Mouse (Mus musculus) limb, embryonic 14.5 days (tissue): ENCODE data around the gene Defb21. TPM values are rescaled to one million over a fixed set of nuclear protein-coding genes. Genes with fewer than 3 reads are reported as not detected.

Source experiments
- ATAC-seq: fragments of 200-750 bp; cut with Nextera tagmentation; 2 replicates; pipeline ENCODE4 v1.8.0; 2017; ENCODE audit warnings: low read depth, moderate number of reproducible peaks, moderate TSS enrichment; ENCODE audit not compliant: low FRiP score
- DNase-seq: peaks from one replicate; pipeline ENCODE4 v3.0.0-alpha.2; 2015; ENCODE audit warnings: low spot score
- H3K27ac ChIP-seq: fragments of 300-500 bp; sonication (generic); replicated peaks from 2 replicates; pipeline ENCODE4 v1.5.1; 2014; ENCODE audit warnings: low read depth, mild to moderate bottlenecking, low read length, moderate library complexity, mixed read lengths
- H3K27me3 ChIP-seq: fragments of 300-500 bp; sonication (generic); 2 replicates; pipeline ENCODE4 v1.6.1; 2014; ENCODE audit warnings: low read length, mixed read lengths; ENCODE audit not compliant: control insufficient read depth, insufficient read depth
- H3K36me3 ChIP-seq: fragments of 300-500 bp; sonication (generic); 2 replicates; pipeline ENCODE4 v1.6.1; 2014; ENCODE audit warnings: mild to moderate bottlenecking, low read length, moderate library complexity, mixed read lengths; ENCODE audit not compliant: control insufficient read depth, insufficient read depth
- H3K4me1 ChIP-seq: fragments of 300-500 bp; sonication (generic); 2 replicates; pipeline ENCODE4 v1.6.1; 2014; ENCODE audit warnings: antibody characterized with exemption, low read length, mixed read lengths; ENCODE audit not compliant: control insufficient read depth, insufficient read depth
- H3K4me2 ChIP-seq: fragments of 300-500 bp; sonication (generic); replicated peaks from 2 replicates; pipeline ENCODE4 v1.6.1; 2014; ENCODE audit warnings: low read depth, mild to moderate bottlenecking, low read length, moderate library complexity; ENCODE audit not compliant: severe bottlenecking
- H3K4me3 ChIP-seq: fragments of 300-500 bp; sonication (generic); replicated peaks from 2 replicates; pipeline ENCODE4 v1.5.1; 2014; ENCODE audit warnings: low read length
- H3K9ac ChIP-seq: fragments of 300-500 bp; sonication (generic); 2 replicates; pipeline ENCODE4 v1.6.1; 2014; ENCODE audit warnings: mild to moderate bottlenecking, low read depth, low read length, moderate library complexity; ENCODE audit not compliant: severe bottlenecking
- H3K9me3 ChIP-seq: fragments of 300-500 bp; sonication (generic); 2 replicates; pipeline ENCODE4 v1.6.1; 2016; ENCODE audit warnings: low read length; ENCODE audit not compliant: control insufficient read depth
- POLR2A ChIP-seq: fragments of 200-500 bp; IDR thresholded peaks from 2 replicates; pipeline ENCODE4 v1.8.0; 2012; ENCODE audit warnings: inconsistent platforms, mild to moderate bottlenecking, moderate library complexity, borderline replicate concordance; ENCODE audit not compliant: insufficient read depth, insufficient read length; ENCODE audit errors: extremely low read depth
- WGBS: fragments of 180-500 bp; shearing (Covaris S2); extraction: QIAGEN DNeasy Blood & Tissue Kit; methylation state at CpG from one replicate; pipeline ENCODE4 v1.1.7; 2014; 5-methylcytosine and 5-hydroxymethylcytosine counted together
- polyA plus RNA-seq, 2 experiments: library from polyadenylated mRNA; depleted of rRNA in 1 of 2; stranded (reverse) in 1 of 2; unstranded in 1 of 2; fragments of >200 nt; fragmentation: Nextera tagmentation in 1 of 2; extraction: Ambion mirVana in 1 of 2; gene quantifications; 2 replicates each; pipeline versions ENCODE4 v1.2.1 to v1.2.3; 2012 to 2014

Defb21 gene
- polyA plus RNA-seq, 2 experiments, result not detected

- H3K27ac ChIP-seq, result no peak within 1 kb of the TSS
- 64% methylated on average over 4 of the region's 7 CpGs for WGBS
Observed at GRCm38 (mm10) chr2:152622953-152623352, 50.4 kb downstream of the Defb21 start, which contains the start of gene Defb25. Defb25 (minus strand) TSS chr2:152623053.

More at GRCm38 (mm10) chr2:152622953-152623352, 50.4 kb downstream of the Defb21 start, which contains the start of gene Defb25:
- Histone ChIP-seq H3K9me3 (no peaks in the 10 kb centered on the region), H3K4me1 (peaks cover 8% of the 10 kb centered on the region; the same call in 1 of the 2 replicates), H3K9ac (no peak within 1 kb of the TSS), H3K36me3 (no peaks in the 10 kb centered on the region), H3K27me3 (peaks cover 27% of the 10 kb centered on the region), H3K4me2 (no peak within 1 kb of the TSS), H3K4me3 (no peak within 1 kb of the TSS)
- TF ChIP-seq POLR2A, result no peak
- DNase-seq, result no peak
- no peak for ATAC-seq

Other genes with a start within 250 kb of the Defb21 start
- gene Rbck1, start 240.1 kb upstream of the Defb21 start, polyA plus RNA-seq (2012; rRNA removed), result 219 and 287 TPM in 2 replicates
- 89.5 and 94.1 TPM in 2 replicates for gene Rbck1, start 240.1 kb upstream of the Defb21 start, polyA plus RNA-seq (2014; fragmentation: Nextera tagmentation; extraction: Ambion mirVana)
- gene Trib3, start 228.7 kb upstream of the Defb21 start, polyA plus RNA-seq (2012; rRNA removed), result 0.77 and 0.99 TPM in 2 replicates
- 1.2 and 1.4 TPM in 2 replicates for gene Trib3, start 228.7 kb upstream of the Defb21 start, polyA plus RNA-seq (2014; fragmentation: Nextera tagmentation; extraction: Ambion mirVana)
- gene Nrsn2, start 196.1 kb upstream of the Defb21 start, polyA plus RNA-seq (2012; rRNA removed), result 3.6 and 4.9 TPM in 2 replicates
- 2.5 and 2.7 TPM in 2 replicates for gene Nrsn2, start 196.1 kb upstream of the Defb21 start, polyA plus RNA-seq (2014; fragmentation: Nextera tagmentation; extraction: Ambion mirVana)
- 48.8 and 60.7 TPM in 2 replicates for gene Sox12, start 174.7 kb upstream of the Defb21 start, polyA plus RNA-seq (2012; rRNA removed)
- gene Sox12, start 174.7 kb upstream of the Defb21 start, polyA plus RNA-seq (2014; fragmentation: Nextera tagmentation; extraction: Ambion mirVana), result 13.5 and 17.1 TPM in 2 replicates
- gene Zcchc3, start 157.7 kb upstream of the Defb21 start, polyA plus RNA-seq (2012; rRNA removed), result 33.5 and 35.6 TPM in 2 replicates
- 38.1 and 47.0 TPM in 2 replicates for gene Zcchc3, start 157.7 kb upstream of the Defb21 start, polyA plus RNA-seq (2014; fragmentation: Nextera tagmentation; extraction: Ambion mirVana)
- gene 6820408C15Rik, start 157.2 kb upstream of the Defb21 start, polyA plus RNA-seq (2012; rRNA removed), result 0.28 and 0.41 TPM in 2 replicates
- gene 6820408C15Rik, start 157.2 kb upstream of the Defb21 start, polyA plus RNA-seq (2014; fragmentation: Nextera tagmentation; extraction: Ambion mirVana), result 0.18 and 0.30 TPM in 2 replicates
- not detected in 2 replicates for gene Defb23, start 108.1 kb upstream of the Defb21 start, polyA plus RNA-seq (2012; rRNA removed)
- gene Defb23, start 108.1 kb upstream of the Defb21 start, polyA plus RNA-seq (2014; fragmentation: Nextera tagmentation; extraction: Ambion mirVana), result not detected in 2 replicates
- gene Defb20, start 95.7 kb upstream of the Defb21 start, polyA plus RNA-seq (2012; rRNA removed), result 0.12 TPM in 1 of 2 replicates, not detected in the other
- not detected in 2 replicates for gene Defb20, start 95.7 kb upstream of the Defb21 start, polyA plus RNA-seq (2014; fragmentation: Nextera tagmentation; extraction: Ambion mirVana)
- gene Defb22, start 82.6 kb upstream of the Defb21 start, polyA plus RNA-seq (2012; rRNA removed), result 0.13 TPM in 1 of 2 replicates, not detected in the other
- not detected in 2 replicates for gene Defb22, start 82.6 kb upstream of the Defb21 start, polyA plus RNA-seq (2014; fragmentation: Nextera tagmentation; extraction: Ambion mirVana)
- not detected in 2 replicates for gene Defb26, start 61.1 kb upstream of the Defb21 start, polyA plus RNA-seq (2012; rRNA removed)
- not detected in 2 replicates for gene Defb26, start 61.1 kb upstream of the Defb21 start, polyA plus RNA-seq (2014; fragmentation: Nextera tagmentation; extraction: Ambion mirVana)
- 0.61 TPM in 1 of 2 replicates, not detected in the other for gene Defb28, start 54.5 kb upstream of the Defb21 start, polyA plus RNA-seq (2012; rRNA removed)
- not detected in 2 replicates for gene Defb28, start 54.5 kb upstream of the Defb21 start, polyA plus RNA-seq (2014; fragmentation: Nextera tagmentation; extraction: Ambion mirVana)
- not detected in 2 replicates for gene Defb29, start 32.6 kb upstream of the Defb21 start, polyA plus RNA-seq (2012; rRNA removed)
- gene Defb29, start 32.6 kb upstream of the Defb21 start, polyA plus RNA-seq (2014; fragmentation: Nextera tagmentation; extraction: Ambion mirVana), result not detected in 2 replicates
- not detected in 2 replicates for gene Gm17416, start 3.4 kb upstream of the Defb21 start, polyA plus RNA-seq (2012; rRNA removed)
- gene Gm17416, start 3.4 kb upstream of the Defb21 start, polyA plus RNA-seq (2014; fragmentation: Nextera tagmentation; extraction: Ambion mirVana), result not detected in 2 replicates
- gene Defb19, start 7.6 kb downstream of the Defb21 start, polyA plus RNA-seq (2012; rRNA removed), result not detected in 2 replicates
- gene Defb19, start 7.6 kb downstream of the Defb21 start, polyA plus RNA-seq (2014; fragmentation: Nextera tagmentation; extraction: Ambion mirVana), result not detected in 2 replicates
- not detected in 2 replicates for gene Defb45, start 26.7 kb downstream of the Defb21 start, polyA plus RNA-seq (2012; rRNA removed)
- gene Defb45, start 26.7 kb downstream of the Defb21 start, polyA plus RNA-seq (2014; fragmentation: Nextera tagmentation; extraction: Ambion mirVana), result not detected in 2 replicates
- not detected in 2 replicates for gene Defb36, start 31.6 kb downstream of the Defb21 start, polyA plus RNA-seq (2012; rRNA removed)
- gene Defb36, start 31.6 kb downstream of the Defb21 start, polyA plus RNA-seq (2014; fragmentation: Nextera tagmentation; extraction: Ambion mirVana), result not detected in 2 replicates
- 0.68 and 0.77 TPM in 2 replicates for gene Defb25, start 50.3 kb downstream of the Defb21 start, polyA plus RNA-seq (2012; rRNA removed)
- gene Defb25, start 50.3 kb downstream of the Defb21 start, polyA plus RNA-seq (2014; fragmentation: Nextera tagmentation; extraction: Ambion mirVana), result 1.6 and 3.2 TPM in 2 replicates
- gene Rem1, start 54.2 kb downstream of the Defb21 start, polyA plus RNA-seq (2012; rRNA removed), result 3.9 and 4.7 TPM in 2 replicates
- gene Rem1, start 54.2 kb downstream of the Defb21 start, polyA plus RNA-seq (2014; fragmentation: Nextera tagmentation; extraction: Ambion mirVana), result 2.6 and 4.4 TPM in 2 replicates
- gene H13, start 96.7 kb downstream of the Defb21 start, polyA plus RNA-seq (2012; rRNA removed), result 148 and 194 TPM in 2 replicates
- gene H13, start 96.7 kb downstream of the Defb21 start, polyA plus RNA-seq (2014; fragmentation: Nextera tagmentation; extraction: Ambion mirVana), result 151 and 153 TPM in 2 replicates
- 11.8 and 18.6 TPM in 2 replicates for gene Mcts2, start 114.3 kb downstream of the Defb21 start, polyA plus RNA-seq (2012; rRNA removed)
- gene Mcts2, start 114.3 kb downstream of the Defb21 start, polyA plus RNA-seq (2014; fragmentation: Nextera tagmentation; extraction: Ambion mirVana), result 26.8 and 27.2 TPM in 2 replicates
- gene Id1, start 163.5 kb downstream of the Defb21 start, polyA plus RNA-seq (2012; rRNA removed), result 444 and 565 TPM in 2 replicates
- gene Id1, start 163.5 kb downstream of the Defb21 start, polyA plus RNA-seq (2014; fragmentation: Nextera tagmentation; extraction: Ambion mirVana), result 184 and 198 TPM in 2 replicates
- 21.7 and 23.7 TPM in 2 replicates for gene Cox4i2, start 181.4 kb downstream of the Defb21 start, polyA plus RNA-seq (2012; rRNA removed)
- gene Cox4i2, start 181.4 kb downstream of the Defb21 start, polyA plus RNA-seq (2014; fragmentation: Nextera tagmentation; extraction: Ambion mirVana), result 33.6 and 34.7 TPM in 2 replicates